Mouse (Mus musculus) kidney, postnatal 0 days (tissue): ENCODE data around the gene Sigirr. TPM values are rescaled to one million over a fixed set of nuclear protein-coding genes. Genes with fewer than 3 reads are reported as not detected.

ENCODE experiments used
- ATAC-seq: fragments of 200-750 bp; cut with Nextera tagmentation; replicated peaks from 2 replicates; pipeline ENCODE4 v1.8.0; 2017; ENCODE audit warnings: low read depth, moderate number of reproducible peaks, moderate TSS enrichment, moderate library complexity; ENCODE audit not compliant: low FRiP score
- DNase-seq: peaks from one replicate; pipeline ENCODE4 v3.0.0-alpha.2; 2016; ENCODE audit warnings: low spot score
- H3K27ac ChIP-seq: fragments of 300-500 bp; sonication (generic); 2 replicates; pipeline ENCODE4 v1.5.1; 2014; ENCODE audit warnings: mild to moderate bottlenecking
- H3K27me3 ChIP-seq: fragments of 300-500 bp; sonication (generic); 2 replicates; pipeline ENCODE4 v1.6.1; 2014; ENCODE audit warnings: low read length, mixed read lengths; ENCODE audit not compliant: insufficient read depth
- H3K36me3 ChIP-seq: fragments of 300-500 bp; sonication (generic); 2 replicates; pipeline ENCODE4 v1.6.1; 2014; ENCODE audit warnings: low read length, mixed read lengths; ENCODE audit not compliant: insufficient read depth
- H3K4me1 ChIP-seq: fragments of 300-500 bp; sonication (generic); replicated peaks from 2 replicates; pipeline ENCODE4 v1.6.1; 2014; ENCODE audit warnings: antibody characterized with exemption, low read length, mixed read lengths; ENCODE audit not compliant: insufficient read depth
- H3K4me2 ChIP-seq: fragments of 300-500 bp; sonication (generic); 2 replicates; pipeline ENCODE4 v1.6.1; 2014; ENCODE audit warnings: mild to moderate bottlenecking, low read length, moderate library complexity, mixed read lengths
- H3K4me3 ChIP-seq: fragments of 300-500 bp; sonication (generic); replicated peaks from 2 replicates; pipeline ENCODE4 v1.5.1; 2014; ENCODE audit warnings: low read depth, low read length
- H3K9ac ChIP-seq: fragments of 300-500 bp; sonication (generic); 2 replicates; pipeline ENCODE4 v1.6.1; 2014; ENCODE audit warnings: low read depth, low read length
- H3K9me3 ChIP-seq: fragments of 300-500 bp; sonication (generic); replicated peaks from 2 replicates; pipeline ENCODE4 v1.6.1; 2016; ENCODE audit warnings: low read length, inconsistent platforms, mixed read lengths
- CTCF ChIP-seq: IDR thresholded peaks from 2 replicates; pipeline ENCODE4 v1.5.1; 2016; ENCODE audit warnings: antibody characterized with exemption, low read depth, mild to moderate bottlenecking, moderate library complexity
- WGBS: fragments of 180-500 bp; shearing (Covaris S2); extraction: QIAGEN DNeasy Blood & Tissue Kit; methylation state at CpG from one replicate; pipeline ENCODE4 v1.1.7; 2014; 5-methylcytosine and 5-hydroxymethylcytosine counted together
- polyA plus RNA-seq: library from polyadenylated mRNA; unstranded; fragments of >200 nt; fragmentation: Nextera tagmentation; extraction: Ambion mirVana; gene quantifications from 2 replicates; pipeline ENCODE4 v1.2.1, GENCODE M21; 2015

The Sigirr gene
- polyA plus RNA-seq, 1 experiment from 2014 or later: 54.1 TPM

- Histone ChIP-seq H3K27me3 (no peaks in the 10 kb centered on the region), H3K36me3 (no peaks in the 10 kb centered on the region), H3K9ac (no peak within 1 kb of the TSS), H3K9me3 (no peaks in the 10 kb centered on the region), H3K4me3 (no peak within 1 kb of the TSS), H3K4me1 (no peaks in the 10 kb centered on the region; the same call in 1 of the 2 replicates), H3K4me2 (no peak within 1 kb of the TSS), H3K27ac (no peak within 1 kb of the TSS)
- no peak for ATAC-seq
- WGBS: 90% methylated on average over 15 of the region's 15 CpGs
- no peak for DNase-seq
- no peak for TF ChIP-seq CTCF
These were observed 22.5 kb downstream of the Sigirr start, which contains the start of gene Pkp3 for GRCm38 (mm10) chr7:141077841-141078240. Gene Pkp3, plus strand, starts transcription at chr7:141078218.

GRCm38 (mm10) chr7:141073782-141074181, 26.6 kb downstream of the Sigirr start:
- Histone ChIP-seq H3K9ac (no peak overlapping the region), H3K4me2 (no peak overlapping the region), H3K4me1 (0 out of 2 replicates have a peak, but pooled peaks cover 10% of the 10 kb centered on the region), H3K36me3 (no peaks in the 10 kb centered on the region), H3K9me3 (no peaks in the 10 kb centered on the region), H3K27me3 (peaks cover 10% of the 10 kb centered on the region; the same call in 1 of the 2 replicates), H3K27ac (no peak overlapping the region), H3K4me3 (no peak overlapping the region)
- WGBS: 79% methylated on average over 4 of the region's 4 CpGs
- no peak for DNase-seq
- no peak for ATAC-seq
- TF ChIP-seq CTCF: no peak

GRCm38 (mm10) chr7:141072017-141072745, 28.2 kb downstream of the Sigirr start:
- Histone ChIP-seq H3K9ac (no peak overlapping the region), H3K4me2 (no peak overlapping the region), H3K27me3 (peaks cover 10% of the 10 kb centered on the region; the same call in 1 of the 2 replicates), H3K9me3 (no peaks in the 10 kb centered on the region), H3K4me1 (0 out of 2 replicates have a peak, but pooled peaks cover 10% of the 10 kb centered on the region), H3K36me3 (no peaks in the 10 kb centered on the region), H3K27ac (no peak overlapping the region), H3K4me3 (no peak overlapping the region)
- WGBS: 31% methylated on average over 23 of the region's 23 CpGs
- ATAC-seq: no peak
- TF ChIP-seq CTCF: peak; percentile 73
- DNase-seq: no peak

DNA sequence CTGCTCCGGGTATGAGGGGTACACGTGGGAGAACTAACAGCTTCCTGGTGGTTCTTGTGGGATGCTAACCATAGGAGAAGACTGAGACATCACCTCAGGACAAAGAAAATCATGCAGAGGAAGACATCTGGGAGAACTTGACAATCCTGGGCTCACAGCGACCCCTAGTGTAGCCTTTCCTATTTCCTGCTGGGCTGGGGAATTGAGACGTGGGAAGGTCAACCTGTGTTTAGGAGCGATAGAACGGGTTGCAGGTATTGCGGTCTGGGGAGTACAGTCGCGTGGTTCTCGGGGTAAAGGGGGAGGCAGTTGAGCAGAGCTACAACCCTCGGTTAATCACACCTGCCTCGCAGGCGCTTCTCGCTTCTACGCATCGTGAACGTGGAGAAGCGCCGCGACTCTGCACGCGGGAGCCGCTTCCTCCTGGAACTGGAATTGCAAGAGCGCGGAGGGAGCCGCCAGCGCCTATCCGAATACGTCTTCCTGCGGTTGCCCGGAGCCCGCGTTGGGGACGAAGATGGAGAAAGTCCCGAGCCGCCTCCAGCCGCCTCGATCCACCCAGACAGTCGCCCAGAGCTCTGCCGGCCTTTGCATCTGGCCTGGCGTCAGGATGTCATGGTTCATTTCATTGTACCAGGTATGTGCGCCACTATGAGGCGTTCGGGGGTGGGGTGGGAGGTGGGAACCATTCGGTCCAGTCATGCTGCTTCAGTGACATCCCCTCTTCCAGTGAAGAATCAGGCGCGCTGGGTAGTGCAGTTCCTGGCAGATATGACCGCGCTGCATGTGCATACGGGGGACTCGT, 30.1 kb downstream of the Sigirr start:
- no peaks in the 10 kb centered on the region for H3K36me3 ChIP-seq
- under 1% methylated on average over 51 of the region's 51 CpGs for WGBS
- peak overlapping the region; percentile 49; the same call in 1 of the 2 replicates for H3K9ac ChIP-seq
- peak overlapping the region; percentile 23 for H3K4me3 ChIP-seq
- 0 out of 2 replicates have a peak, but pooled peaks cover 10% of the 10 kb centered on the region for H3K4me1 ChIP-seq
- ATAC-seq: peak; percentile 25; the same call in 1 of the 2 replicates
- H3K4me2 ChIP-seq: peak overlapping the region; percentile 71
- H3K27me3 ChIP-seq: peaks cover 10% of the 10 kb centered on the region; the same call in 1 of the 2 replicates
- DNase-seq: peak; percentile 85
- no peaks in the 10 kb centered on the region for H3K9me3 ChIP-seq
- TF ChIP-seq CTCF: peak; percentile 89
- no peak overlapping the region for H3K27ac ChIP-seq

GRCm38 (mm10) chr7:141068351-141068750, 32.0 kb downstream of the Sigirr start:
- ATAC-seq: no peak
- Histone ChIP-seq H3K9ac (no peak overlapping the region), H3K27ac (no peak overlapping the region), H3K9me3 (no peaks in the 10 kb centered on the region), H3K4me2 (no peak overlapping the region), H3K36me3 (no peaks in the 10 kb centered on the region), H3K27me3 (peaks cover 10% of the 10 kb centered on the region; the same call in 1 of the 2 replicates), H3K4me1 (0 out of 2 replicates have a peak, but pooled peaks cover 10% of the 10 kb centered on the region), H3K4me3 (no peak overlapping the region)
- no peak for DNase-seq
- no peak for TF ChIP-seq CTCF
- WGBS: 72% methylated on average over 19 of the region's 19 CpGs

- H3K27me3 ChIP-seq: no peaks in the 10 kb centered on the region; the same call in 1 of the 2 replicates
- no peaks in the 10 kb centered on the region for H3K36me3 ChIP-seq
- TF ChIP-seq CTCF: no peak
- no peak overlapping the region for H3K9ac ChIP-seq
- H3K27ac ChIP-seq: no peak overlapping the region
- no peak overlapping the region for H3K4me2 ChIP-seq
- no peak for ATAC-seq
- H3K4me3 ChIP-seq: no peak overlapping the region
- DNase-seq: no peak
- no peaks in the 10 kb centered on the region for H3K9me3 ChIP-seq
- 83% methylated on average over 7 of the region's 7 CpGs for WGBS
- H3K4me1 ChIP-seq: peaks cover 11% of the 10 kb centered on the region
These were observed 35.8 kb downstream of the Sigirr start for GRCm38 (mm10) chr7:141064576-141064975.
